Mouse (Mus musculus): Measurements from ENCODE around the gene Erp29.
A peak's percentile ranks its signal among the peaks of the same experiment; 100 is the strongest.

Gene Erp29

DNA sequence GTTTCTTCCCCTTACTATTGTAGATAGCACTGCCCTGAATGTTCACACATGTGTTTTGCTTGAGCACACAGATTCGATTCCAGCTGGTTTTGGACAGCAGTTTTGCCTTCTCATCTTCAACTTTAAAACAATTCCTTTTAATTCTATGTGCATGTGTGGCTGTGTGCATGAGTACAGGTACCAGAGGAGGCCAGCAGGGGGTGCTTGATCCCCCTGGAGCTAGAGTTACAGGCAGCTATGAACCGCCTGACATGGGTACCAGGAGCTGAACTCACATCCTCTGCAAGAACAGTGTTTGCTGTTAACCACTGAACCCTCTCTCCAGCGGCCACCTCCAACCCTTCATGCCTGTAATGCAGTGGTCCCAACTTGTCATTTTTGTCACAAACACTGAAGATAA lies 3.9 kb downstream of the Erp29 start:
- DNase-seq = peak; percentile 26

DNA sequence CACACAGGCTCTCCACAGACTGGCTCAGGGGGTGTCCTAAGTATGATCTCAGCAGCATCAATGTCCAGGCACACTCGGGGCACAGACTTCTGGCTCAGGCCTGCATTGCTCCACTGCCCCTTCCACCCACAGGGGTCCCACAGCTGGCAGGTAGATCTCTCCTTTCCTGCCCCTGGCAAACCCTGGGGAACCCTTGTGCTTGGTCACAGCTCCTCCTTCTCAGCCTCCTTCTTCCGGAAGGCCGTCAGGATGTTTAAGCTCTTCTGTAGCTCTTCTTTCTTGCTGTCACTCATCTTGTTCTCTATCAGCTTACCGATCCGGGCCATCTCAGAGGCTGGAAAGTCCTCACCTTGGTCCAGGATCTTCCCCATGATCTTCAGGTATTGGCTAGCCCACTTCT lies 7.4 kb downstream of the Erp29 start:
- DNase-seq = no peak

DNA sequence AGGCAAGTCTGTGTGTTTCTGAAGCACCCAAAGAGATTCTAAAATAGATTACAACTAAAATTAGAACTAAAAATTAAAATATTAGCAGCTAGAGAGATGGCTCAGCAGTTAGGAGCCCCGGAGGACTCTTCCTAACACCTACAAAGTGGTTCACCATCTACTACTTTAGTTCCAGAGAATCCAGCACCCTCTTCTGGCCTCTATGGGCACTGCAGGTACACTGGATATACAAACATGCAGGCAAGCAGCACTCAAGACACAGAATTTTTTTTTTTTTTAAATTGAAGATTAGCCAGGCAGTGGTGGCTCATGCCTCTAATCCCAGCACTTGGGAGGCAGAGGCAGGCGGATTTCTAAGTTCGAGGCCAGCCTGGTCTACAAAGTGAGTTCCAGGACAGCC lies 8.8 kb downstream of the Erp29 start:
- DNase-seq = peak; percentile 68

DNA sequence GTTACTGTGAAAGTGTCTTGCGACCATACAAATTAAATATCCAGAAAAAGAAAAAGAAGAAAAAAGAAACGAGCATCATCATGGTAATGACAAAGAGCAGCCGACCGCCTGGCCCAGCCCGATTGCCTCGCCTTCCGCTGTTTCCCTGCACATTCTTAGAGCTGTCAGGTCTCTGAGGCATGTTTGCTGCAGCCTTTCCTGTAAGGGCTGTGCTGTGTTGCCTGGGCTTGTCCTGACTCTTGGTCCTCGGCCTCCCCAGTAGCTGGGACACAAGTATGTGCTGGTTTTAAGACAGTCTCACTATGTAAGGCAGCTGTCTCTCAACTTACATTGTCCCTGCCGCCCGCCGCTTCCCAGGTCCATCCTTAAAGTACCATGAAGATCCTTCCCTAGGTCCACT lies 13.6 kb downstream of the Erp29 start:
- no peak for DNase-seq

DNA sequence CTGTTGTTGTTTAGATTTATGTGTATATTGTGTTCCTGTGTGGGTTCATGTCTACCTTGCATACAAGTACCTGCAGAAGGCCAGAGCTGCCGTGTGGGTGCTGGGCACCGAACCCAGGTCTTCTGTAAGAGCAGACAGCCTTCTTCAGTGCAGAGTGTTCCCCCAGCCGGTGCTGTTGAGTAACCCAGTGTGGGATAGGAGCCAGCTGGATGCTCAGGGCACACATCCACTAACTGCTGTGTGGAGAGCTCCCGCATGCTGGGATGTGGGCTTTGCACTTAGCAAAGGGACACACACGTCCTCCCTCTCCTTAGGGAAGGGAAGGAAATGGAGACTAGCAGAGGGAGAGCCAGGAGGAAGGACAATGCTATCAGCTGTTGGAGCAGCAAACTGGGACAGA lies 14.2 kb downstream of the Erp29 start:
- DNase-seq = no peak

DNA sequence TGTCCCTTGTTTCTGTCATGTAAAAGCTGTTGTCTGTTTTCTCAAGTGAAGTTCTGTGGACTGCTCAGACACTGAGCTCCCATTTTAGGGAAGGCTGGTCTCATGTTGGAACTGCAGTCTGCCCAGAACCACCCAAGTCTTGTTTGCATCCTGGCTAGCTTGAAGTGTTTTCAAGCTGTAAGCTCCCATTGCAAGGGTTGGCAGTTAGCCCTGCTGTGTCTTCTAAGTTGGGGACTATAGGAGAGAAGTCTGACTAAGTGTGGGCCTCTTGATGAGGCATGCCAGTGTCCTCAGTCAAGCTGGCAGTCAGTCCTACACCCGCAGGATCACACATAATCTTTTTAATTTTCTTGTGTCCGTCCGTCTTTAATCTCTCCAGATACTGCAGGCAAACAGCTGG lies 23.4 kb downstream of the Erp29 start:
- DNase-seq = no peak

DNA sequence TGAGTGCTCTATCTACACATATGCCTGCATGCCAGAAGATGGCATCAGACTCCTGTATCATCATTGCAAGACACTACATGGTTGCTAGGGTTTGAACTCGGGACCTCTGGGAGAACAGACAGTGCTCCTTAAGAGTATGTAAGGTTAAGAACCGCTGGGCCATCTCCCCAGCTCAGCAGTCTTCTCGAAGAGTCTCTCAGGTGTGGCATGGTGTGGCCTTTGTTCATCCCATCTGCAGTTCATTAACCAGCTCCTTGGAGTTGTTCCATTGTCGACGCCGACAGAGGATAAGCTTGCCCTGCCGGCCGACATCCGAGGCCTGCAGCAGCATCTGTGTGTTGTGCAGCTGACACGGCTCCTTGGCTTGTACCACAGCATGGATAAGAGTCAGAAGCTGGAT lies 29.0 kb downstream of the Erp29 start:
- DNase-seq = no peak

DNA sequence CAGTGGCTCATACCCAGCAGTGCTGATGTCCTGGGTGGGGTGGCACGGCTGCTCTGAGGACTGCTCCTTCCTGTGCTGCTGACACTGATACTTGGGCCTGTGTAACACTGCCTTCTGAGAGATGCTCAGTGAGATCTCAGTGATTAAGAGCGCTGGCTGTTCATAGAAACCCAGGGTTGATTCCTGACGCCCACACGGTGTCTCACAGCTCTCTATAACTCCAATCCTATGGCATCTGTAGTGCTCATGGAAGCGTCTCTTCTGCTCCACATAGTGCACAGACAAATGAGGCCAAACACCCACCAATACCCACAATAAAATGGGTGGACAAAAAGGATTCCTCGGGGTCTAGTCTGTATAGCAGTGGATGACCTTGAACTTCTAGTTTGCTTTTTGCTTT lies 29.5 kb downstream of the Erp29 start:
- DNase-seq = no peak

DNA sequence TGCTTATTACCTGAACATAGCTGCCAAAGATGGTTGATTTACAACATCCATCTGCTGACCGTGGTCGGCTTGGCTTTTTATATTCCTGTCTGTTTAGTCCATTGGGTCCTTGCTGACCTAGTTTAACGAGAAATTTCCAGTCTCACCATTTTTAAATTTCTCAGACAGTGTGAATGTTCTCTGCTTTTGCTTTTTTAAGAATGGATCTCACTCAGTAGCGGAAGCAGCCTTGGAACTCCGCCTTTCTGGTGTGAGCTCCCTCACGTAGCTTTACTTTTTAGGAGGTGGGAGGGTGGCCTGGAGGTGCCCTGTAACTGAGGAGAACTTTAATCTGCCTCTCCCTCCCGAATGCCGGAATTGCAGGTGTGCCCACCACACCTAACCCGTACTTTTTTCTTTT lies 31.6 kb downstream of the Erp29 start:
- DNase-seq = no peak

DNA sequence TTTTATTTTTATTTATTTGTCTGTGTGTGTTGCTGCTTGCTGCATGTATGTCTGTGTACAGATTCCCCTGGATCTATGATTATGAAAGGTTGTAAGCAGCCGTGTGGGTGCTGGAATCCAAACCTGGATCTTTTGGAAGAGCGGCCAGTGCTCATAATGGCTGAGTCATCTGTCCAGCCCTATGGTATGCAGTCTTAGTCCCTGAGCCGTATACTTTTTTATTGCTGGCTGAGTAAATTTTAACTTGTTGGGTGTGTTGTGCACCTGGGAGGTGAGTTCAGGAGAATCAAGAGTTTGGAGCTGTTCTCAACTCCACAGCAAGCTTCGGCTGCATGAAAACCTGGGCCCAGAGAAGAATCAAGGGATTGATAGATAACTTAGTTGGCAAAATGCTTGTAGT lies 41.3 kb downstream of the Erp29 start:
- no peak for DNase-seq

DNA sequence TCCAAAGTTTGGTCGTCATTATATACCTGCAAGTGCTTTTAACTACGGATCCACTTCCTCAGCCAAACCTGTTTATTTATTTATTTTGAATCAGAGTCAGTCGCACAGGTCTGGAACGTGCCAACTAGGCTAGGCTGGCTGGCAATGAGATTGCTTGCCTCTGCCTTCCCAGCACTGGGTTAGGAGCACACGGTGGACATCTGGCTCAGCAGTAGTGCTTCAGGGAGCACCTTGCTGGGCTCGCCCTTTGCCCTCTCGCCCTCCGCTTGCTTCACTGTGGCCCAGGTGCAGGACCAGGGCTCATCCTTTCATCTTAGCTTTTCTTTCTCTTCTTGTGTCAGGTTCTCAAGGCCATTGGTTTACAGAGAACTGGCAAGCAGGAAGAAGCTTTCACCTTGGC lies 44.5 kb downstream of the Erp29 start:
- no peak for DNase-seq

DNA sequence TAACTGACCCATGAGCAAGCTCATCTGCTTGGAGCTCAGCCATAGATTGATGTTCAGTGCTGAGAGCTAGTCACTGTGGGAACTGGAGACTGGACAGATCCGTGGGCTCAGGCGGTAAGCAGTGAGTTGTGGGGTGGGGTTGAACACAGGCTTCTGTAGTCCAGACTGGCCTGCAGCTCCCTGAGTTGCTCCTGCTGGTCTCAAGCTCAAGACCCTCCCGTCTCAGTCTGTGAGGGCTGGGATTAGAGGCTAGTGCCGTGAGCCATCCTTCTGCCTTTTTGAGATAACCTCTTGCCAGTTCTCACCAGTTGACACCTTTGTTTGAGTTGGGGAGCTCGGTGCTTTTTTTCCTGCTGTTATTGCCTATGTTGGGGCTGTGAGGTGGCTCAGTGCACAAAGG lies 51.5 kb downstream of the Erp29 start:
- DNase-seq = no peak

DNA sequence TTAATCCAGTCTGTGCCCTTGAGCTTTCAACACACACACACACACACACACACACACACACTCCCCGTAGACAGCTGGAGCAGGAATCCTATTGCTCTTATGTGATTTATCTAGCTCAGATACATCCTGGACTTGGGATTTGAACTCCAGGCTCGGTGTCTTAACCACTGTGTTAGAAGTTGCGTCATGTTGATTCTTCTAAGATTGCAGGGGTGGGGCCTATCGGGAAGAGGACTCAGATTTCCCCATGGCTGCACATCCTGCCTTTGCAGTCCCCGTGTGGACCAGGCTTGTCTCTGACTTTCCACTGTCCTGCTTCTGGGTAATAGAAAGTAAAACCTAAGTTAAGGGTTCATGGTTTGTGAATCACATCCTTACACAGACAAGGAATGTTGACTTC lies 52.2 kb downstream of the Erp29 start:
- DNase-seq = no peak

DNA sequence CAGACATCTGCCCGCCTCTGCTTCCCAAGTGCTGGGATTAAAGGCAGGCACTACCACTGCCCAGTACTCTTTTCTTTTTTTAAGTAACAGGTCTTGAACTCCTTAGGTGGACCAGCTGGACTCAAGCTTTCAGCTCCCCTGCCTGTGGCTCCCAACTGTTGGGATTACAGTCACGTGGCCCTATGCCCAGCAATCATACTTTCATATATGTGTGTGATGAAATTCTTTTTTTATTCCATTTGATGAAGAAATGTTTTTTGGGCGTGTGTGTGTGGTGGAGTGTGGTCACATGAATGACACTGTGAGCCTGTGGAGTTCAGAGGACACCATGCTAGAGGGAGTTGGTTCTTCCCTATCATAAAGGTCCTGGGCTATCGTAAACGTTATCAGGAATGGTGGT lies 52.8 kb downstream of the Erp29 start:
- DNase-seq = no peak

DNA sequence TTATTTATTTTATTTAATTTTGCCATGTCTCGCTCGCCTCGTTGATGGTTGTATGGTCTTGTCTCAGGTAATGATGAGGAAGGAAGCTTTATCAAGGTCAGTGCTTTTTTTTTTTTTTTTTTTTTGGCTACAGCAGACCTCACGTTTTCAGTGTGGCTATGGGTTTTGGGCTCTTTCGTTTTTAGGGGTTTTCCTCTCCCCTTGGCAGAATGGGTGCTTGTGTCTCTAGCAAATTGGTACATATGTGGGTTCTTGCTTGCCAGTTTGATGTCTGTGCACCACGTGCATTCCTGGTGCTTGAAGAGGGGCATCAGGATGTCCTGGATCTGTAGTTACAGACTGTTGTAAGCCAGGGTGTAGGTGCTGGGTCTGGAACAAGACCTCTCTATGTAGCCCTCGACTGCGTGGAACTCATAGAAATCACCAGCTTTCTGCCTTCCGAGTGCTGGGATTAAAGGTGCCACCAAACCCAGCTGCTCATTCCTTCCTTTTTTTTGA lies 53.3 kb downstream of the Erp29 start:
- no peak for DNase-seq

DNA sequence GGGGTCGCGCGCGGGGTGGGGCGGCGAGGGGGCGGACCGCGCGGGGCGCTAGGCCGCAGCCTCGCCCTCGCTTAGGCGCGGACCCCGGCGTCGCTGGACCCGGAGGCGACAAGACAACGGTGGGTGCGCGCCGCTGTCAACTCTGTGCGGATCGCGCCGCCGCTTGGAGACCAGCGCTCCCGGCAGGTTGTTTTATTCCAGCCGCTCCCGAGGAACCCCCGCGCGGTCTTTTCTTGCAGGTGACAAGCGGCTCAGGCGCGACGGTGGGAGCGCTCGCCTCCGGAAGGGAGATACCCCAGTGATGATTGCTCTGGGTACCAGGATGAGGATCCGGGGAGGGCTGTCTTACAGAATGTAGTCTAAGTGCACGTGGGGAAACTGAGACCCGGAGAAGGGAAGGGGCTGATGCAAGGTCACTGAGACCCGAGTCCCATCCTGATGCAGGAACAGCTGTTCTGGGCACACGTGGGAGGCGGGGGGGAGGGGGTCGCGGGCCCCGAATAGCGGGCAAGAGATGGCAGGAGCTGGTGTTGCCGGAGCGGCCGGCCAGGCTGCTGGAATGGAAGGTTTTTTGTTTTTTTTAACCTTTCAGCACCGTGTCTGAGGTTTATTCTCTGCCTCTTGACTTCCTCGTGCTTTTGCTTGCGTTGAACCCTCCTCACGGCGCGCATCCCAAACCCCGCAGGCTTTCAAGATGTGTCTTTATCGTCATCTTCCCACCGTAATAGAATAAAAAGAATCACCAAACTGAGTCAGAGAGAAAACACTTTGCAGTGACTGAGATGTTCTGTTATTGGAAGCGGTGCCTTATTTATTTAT lies 54.0 kb downstream of the Erp29 start:
- DNase-seq = peak; percentile 50

DNA sequence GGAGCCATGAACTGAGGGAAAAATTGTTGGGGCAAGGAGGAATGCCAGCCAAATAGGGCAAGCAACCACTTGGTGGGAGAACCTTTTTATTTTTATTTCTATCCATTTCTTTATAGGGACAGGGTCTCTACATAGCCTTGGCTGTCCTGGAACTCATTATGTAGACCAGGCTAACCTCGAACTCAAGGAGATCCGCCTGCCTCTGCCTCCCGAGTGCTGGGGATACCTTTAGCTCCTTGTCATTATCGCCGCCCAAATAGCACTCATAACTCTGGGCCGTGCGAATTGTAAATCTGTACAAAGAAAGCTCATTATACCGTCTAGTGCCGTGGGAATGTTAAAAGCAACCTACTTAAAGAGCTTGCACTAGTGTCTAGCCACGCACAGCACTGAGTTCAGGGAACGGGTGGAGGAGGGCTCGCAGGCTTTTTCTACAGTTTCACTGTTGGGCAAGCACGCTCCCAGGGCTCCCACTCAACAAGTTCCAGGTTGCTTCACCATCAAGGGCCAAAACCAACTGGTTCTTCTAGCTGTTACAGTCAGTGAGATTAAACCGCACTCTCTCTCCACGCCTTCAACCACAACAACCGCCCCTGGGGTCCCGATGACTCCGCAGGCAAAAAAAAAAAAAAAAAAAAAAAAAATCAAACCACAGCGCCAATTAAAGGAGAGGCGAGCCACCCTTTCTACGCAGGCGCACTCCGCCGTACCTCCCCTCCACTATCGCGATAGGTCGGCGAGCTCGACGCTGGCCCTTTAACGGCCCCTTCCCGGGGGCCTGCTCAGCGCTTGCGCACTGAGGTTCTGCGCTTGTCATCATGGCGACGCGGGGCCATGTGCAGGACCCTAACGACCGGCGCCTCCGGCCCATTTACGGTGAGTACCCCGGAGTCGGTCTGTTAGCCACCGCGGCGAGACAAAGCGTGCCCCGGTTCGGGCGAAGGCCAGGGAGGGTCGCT lies 54.8 kb downstream of the Erp29 start, which contains the start of gene Naa25:
Naa25 (plus strand) TSS at position 750 of the 959 bp plus-strand sequence.
- DNase-seq = peak; percentile 98

DNA sequence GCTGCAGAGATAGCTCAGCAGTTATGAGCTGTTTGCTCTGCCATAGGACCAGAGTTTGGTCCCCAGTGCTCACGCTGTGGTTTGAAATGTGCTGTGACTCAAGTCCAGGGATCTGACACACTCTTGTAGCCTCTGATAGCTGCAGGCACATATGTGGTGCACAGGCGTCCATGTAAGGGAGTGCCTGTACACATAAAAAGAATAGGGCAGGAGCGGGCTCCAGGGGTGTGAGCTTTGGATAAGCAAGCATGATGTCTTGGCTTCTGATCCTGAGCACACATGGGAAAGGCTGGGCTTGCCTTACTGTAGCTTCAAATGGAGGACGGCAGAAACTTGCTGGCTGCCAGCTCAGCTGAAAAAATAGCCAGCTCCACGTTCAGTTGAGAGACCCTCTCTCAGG lies 56.7 kb downstream of the Erp29 start:
- DNase-seq = no peak

DNA sequence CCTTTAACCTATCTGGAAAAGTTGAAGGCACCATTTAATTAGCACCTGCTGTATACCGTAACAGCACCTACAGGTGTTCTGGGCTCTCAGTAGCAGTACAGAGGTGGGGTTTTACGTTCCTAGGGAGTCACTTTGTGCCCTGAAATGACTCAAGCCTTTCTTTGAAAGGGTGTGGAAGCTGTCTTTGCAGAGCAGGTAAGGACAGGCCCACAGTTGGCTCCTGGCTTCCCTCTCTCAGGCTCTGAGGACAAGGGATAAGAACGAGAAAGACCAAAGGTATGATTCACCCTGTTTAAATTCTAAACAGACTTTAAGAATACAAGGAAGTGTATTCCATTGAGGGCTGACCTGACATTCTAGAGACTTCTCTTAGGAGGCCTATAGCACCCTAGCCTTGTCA lies 58.9 kb downstream of the Erp29 start:
- DNase-seq = no peak

DNA sequence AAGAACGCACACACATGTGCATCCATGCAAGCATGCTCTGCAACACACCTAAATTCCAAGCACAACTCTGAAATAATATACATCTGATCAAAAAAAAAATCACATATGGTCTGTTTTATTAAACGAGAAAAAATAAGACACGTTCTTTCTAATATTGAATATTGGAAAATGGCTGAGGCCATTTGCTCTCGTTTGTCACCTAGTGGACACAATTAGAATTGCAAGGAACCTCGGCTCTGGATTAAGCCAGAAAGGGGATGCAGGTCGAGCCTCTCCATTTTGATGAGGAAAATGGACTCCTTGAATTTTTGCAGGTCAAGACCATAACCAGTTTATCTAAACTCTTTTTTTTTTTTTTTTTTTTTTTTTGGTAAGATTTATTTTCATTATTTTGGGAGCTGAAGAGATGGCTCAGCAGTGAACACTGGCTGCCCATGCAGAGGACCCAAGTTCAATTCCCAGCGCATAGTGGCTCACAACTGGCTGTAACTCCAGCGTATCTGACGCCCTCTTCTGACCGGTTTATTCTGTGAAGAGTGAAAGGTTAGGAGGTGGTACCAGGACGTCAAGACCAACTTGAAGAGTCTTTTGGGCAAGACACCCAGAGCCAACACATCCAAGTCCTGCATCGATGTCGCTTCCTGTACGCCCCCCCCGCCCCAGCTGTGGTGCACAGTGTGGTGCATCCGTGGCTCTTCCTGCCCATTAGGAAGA lies 59.5 kb downstream of the Erp29 start:
- DNase-seq = no peak

DNA sequence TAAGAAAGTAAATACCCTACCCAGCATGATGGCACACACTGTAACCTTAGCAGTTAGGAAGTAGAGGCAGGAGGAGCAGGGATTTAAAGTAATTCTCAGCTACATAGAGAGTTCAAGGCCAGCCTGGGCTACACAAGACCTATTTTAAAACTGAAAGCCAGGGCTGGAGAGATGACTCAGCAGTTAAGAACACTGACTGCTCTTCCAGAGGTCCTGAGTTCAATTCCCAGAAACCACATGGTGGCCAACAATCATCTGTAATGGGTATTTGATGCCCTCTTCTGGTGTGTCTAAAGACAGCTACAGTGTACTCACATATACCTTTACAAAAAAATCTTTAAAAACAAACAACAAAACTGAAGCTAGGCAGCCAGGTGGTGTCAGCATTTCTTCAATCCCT lies 62.6 kb downstream of the Erp29 start:
- DNase-seq = no peak

DNA sequence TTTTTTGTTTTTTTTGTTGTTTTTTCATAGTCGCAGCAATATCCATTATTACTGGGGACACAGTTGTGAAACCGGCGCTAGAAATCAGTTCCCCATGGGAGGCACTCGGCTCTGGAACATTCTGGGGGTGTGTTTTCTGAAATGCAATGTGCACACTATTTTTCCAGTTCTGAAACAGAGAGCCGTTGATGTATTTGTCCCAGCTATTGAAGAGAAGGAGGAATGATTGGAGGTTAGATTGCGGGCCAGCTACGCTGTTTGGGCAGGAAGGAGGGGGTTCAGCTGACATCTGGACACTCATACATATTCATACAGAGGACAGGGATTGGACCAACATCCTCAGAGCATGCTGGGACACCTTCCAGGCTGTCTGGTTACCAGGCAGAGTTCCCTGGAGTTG lies 63.2 kb downstream of the Erp29 start:
- no peak for DNase-seq

DNA sequence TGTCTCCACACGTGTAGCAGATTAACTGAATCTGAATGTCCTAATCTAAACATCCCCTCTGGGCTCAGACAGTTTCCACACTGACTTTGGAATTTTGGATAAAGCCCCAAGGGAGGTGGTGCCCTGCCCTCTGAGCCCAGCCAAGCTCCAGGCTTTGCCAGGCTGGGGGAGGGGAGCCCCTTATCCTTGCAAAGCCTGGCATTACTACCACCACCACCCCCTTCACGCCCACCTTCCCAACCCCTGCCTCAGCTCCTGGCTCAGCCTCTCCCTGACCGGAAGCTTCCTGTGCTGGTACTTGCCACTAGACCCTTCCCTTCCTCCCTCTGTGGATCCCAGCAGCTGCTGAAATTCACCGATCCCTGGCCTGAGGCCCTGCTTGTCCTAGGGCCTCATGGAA lies 65.2 kb downstream of the Erp29 start:
- no peak for DNase-seq

All from right cerebral cortex, postnatal 4 days (tissue).